Comparison of ENCODE assay signal across 8 mouse cellular contexts in genomic region chr12:100109986-100110696, GRCm38 (mm10). TPM values are rescaled to one million over a fixed set of nuclear protein-coding genes. Genes with fewer than 3 reads are reported as not detected.
DNase-seq lines count a peak whose midpoint lies in the region; ATAC-seq and TF ChIP-seq lines count a peak whose summit lies in the region.

Gene Psmc1, plus strand, starts transcription at chr12:100110154.

- TF ChIP-seq CTCF in liver, embryonic 14.5 days (IDR thresholded peaks at IDR 0.05; ENCODE audit: low read depth), result peak; percentile 24; the same call in 1 of the 2 replicates
- no peak for TF ChIP-seq CTCF in stomach, postnatal 0 days (IDR thresholded peaks at IDR 0.05; ENCODE audit: low read depth)

- ATAC-seq in heart, embryonic 14.5 days (ENCODE audit: insufficient number of reproducible peaks, insufficient read depth, low FRiP score, low read depth), result peak; percentile 67
- peak; percentile 88 for ATAC-seq in liver, embryonic 14.5 days (ENCODE audit: insufficient read depth)
- peak; percentile 79 for ATAC-seq in neural tube, embryonic 11.5 days (ENCODE audit: insufficient read depth, low FRiP score, low TSS enrichment)
- ATAC-seq in stomach, postnatal 0 days (ENCODE audit: low FRiP score, low TSS enrichment), result peak; percentile 81

- H3K4me1 ChIP-seq in heart, embryonic 14.5 days (ENCODE audit: control insufficient read depth in 2 of 2, insufficient read depth in 2 of 2, low read length in 2 of 2), result peaks cover 2 to 14% of the 10 kb centered on the region in 2 experiments; a peak in 3 of 4 replicates
- H3K4me1 ChIP-seq in liver, embryonic 14.5 days (replicated peaks; ENCODE audit: control insufficient read depth in 2 of 2, insufficient read depth in 2 of 2, low read length in 1 of 2), result peaks cover 4 to 13% of the 10 kb centered on the region in 2 experiments
- H3K4me1 ChIP-seq in neural tube, embryonic 11.5 days (ENCODE audit: control insufficient read depth, insufficient read depth, low read length), result peaks cover 6% of the 10 kb centered on the region
- 0 out of 2 replicates have a peak, but pooled peaks cover 2% of the 10 kb centered on the region for H3K4me1 ChIP-seq in stomach, postnatal 0 days (replicated peaks; ENCODE audit: control insufficient read depth, insufficient read depth)

- no peaks in the 10 kb centered on the region for H3K9me3 ChIP-seq in heart, embryonic 14.5 days (ENCODE audit: control insufficient read depth, low read length)
- no peaks in the 10 kb centered on the region for H3K9me3 ChIP-seq in liver, embryonic 14.5 days (ENCODE audit: control insufficient read depth, low read length)
- H3K9me3 ChIP-seq in neural tube, embryonic 11.5 days (ENCODE audit: control insufficient read depth, low read length), result no peaks in the 10 kb centered on the region
- no peaks in the 10 kb centered on the region for H3K9me3 ChIP-seq in stomach, postnatal 0 days (ENCODE audit: control insufficient read depth, low read length)

- peak within 1 kb of the TSS; percentile 87 for H3K4me2 ChIP-seq in heart, embryonic 14.5 days (ENCODE audit: low read length)
- peak within 1 kb of the TSS; percentile 80 for H3K4me2 ChIP-seq in liver, embryonic 14.5 days (ENCODE audit: low read depth)
- H3K4me2 ChIP-seq in neural tube, embryonic 11.5 days (ENCODE audit: low read depth), result peak within 1 kb of the TSS; percentile 54
- H3K4me2 ChIP-seq in stomach, postnatal 0 days (replicated peaks; ENCODE audit: low read depth), result peak within 1 kb of the TSS; percentile 88

- peak within 1 kb of the TSS; percentile 75 to 92 for H3K4me3 ChIP-seq in heart, embryonic 14.5 days (ENCODE audit: control insufficient read depth in 1 of 2, insufficient read depth in 1 of 2, low read depth in 1 of 2, low read length in 2 of 2)
- H3K4me3 ChIP-seq in liver, embryonic 14.5 days (ENCODE audit: insufficient read depth in 1 of 2, low read depth in 2 of 2, low read length in 2 of 2), result peak within 1 kb of the TSS; percentile 94 to 98
- H3K4me3 ChIP-seq in neural tube, embryonic 11.5 days (ENCODE audit: low read depth, low read length), result peak within 1 kb of the TSS; percentile 79
- peak within 1 kb of the TSS; percentile 91 for H3K4me3 ChIP-seq in stomach, postnatal 0 days (ENCODE audit: low read depth, low read length)

- H3K27ac ChIP-seq in heart, embryonic 14.5 days (replicated peaks in 1 of 2; ENCODE audit: control insufficient read depth in 1 of 2, insufficient read depth in 1 of 2, low read depth in 2 of 2, low read length in 2 of 2), result peak within 1 kb of the TSS; percentile 71 to 90
- H3K27ac ChIP-seq in liver, embryonic 14.5 days, result peak within 1 kb of the TSS; percentile 88
- H3K27ac ChIP-seq in neural tube, embryonic 11.5 days (ENCODE audit: low read depth, low read length), result peak within 1 kb of the TSS; percentile 72
- H3K27ac ChIP-seq in stomach, postnatal 0 days (replicated peaks), result peak within 1 kb of the TSS; percentile 94

- H3K27me3 ChIP-seq in heart, embryonic 14.5 days (ENCODE audit: control insufficient read depth, insufficient read depth, low read length), result no peaks in the 10 kb centered on the region
- H3K27me3 ChIP-seq in liver, embryonic 14.5 days (ENCODE audit: control insufficient read depth, insufficient read depth, low read length), result no peaks in the 10 kb centered on the region
- H3K27me3 ChIP-seq in neural tube, embryonic 11.5 days (ENCODE audit: control insufficient read depth, insufficient read depth, low read length), result no peaks in the 10 kb centered on the region
- H3K27me3 ChIP-seq in stomach, postnatal 0 days (ENCODE audit: control insufficient read depth, insufficient read depth, low read length), result no peaks in the 10 kb centered on the region

- DNase-seq in CD8-positive naive resting alpha-beta T cell, adult 2 months (ENCODE audit: low read depth in 2 of 2, low spot score in 2 of 2), result peak; percentile 70 to 75
- DNase-seq in c-Kit-negative CD71-positive TER-119-positive erythroid progenitor cells, embryonic 14.5 days (ENCODE audit: low read depth, low spot score), result peak; percentile 88
- DNase-seq in fibroblast of lung, adult 2 months (ENCODE audit: low read depth), result peak; percentile 83
- DNase-seq in kidney, postnatal 14 days, result peak; percentile 88
- peak; percentile 89 to 90 (median 90) for DNase-seq in liver, embryonic 14.5 days (ENCODE audit: low read depth in 3 of 3, low spot score in 3 of 3)
- peak; percentile 85 for DNase-seq in neural tube, embryonic 11.5 days (ENCODE audit: low spot score)
- DNase-seq in stomach, postnatal 0 days (ENCODE audit: low spot score), result peak; percentile 83

- peak within 1 kb of the TSS; percentile 97 for H3K9ac ChIP-seq in heart, embryonic 14.5 days (ENCODE audit: low read length)
- H3K9ac ChIP-seq in liver, embryonic 14.5 days (replicated peaks), result peak within 1 kb of the TSS; percentile 90
- H3K9ac ChIP-seq in neural tube, embryonic 11.5 days (ENCODE audit: low read length), result peak within 1 kb of the TSS; percentile 85
- peak within 1 kb of the TSS; percentile 96 for H3K9ac ChIP-seq in stomach, postnatal 0 days (ENCODE audit: low read length)

- WGBS in heart, embryonic 14.5 days, result under 1% methylated on average over 58 of the region's 58 CpGs
- under 1% methylated on average over 58 of the region's 58 CpGs for whole genome bisulfite sequencing in liver, embryonic 14.5 days (ENCODE audit: insufficient replicate concordance)
- WGBS in neural tube, embryonic 11.5 days, result under 1% methylated on average over 58 of the region's 58 CpGs
- under 1% methylated on average over 58 of the region's 58 CpGs for WGBS in stomach, postnatal 0 days

- peak; percentile 48 for TF ChIP-seq EP300 in liver, embryonic 14.5 days (IDR thresholded peaks at IDR 0.05; ENCODE audit: low read depth)
- TF ChIP-seq EP300 in stomach, postnatal 0 days (optimal IDR thresholded peaks at IDR 0.05), result no peak

- H3K36me3 ChIP-seq in heart, embryonic 14.5 days (ENCODE audit: control insufficient read depth, insufficient read depth, low read length), result peaks cover 34% of the 10 kb centered on the region
- H3K36me3 ChIP-seq in liver, embryonic 14.5 days (replicated peaks; ENCODE audit: control insufficient read depth, insufficient read depth, low read depth), result peaks cover 29% of the 10 kb centered on the region
- peaks cover 4% of the 10 kb centered on the region; the same call in 1 of the 2 replicates for H3K36me3 ChIP-seq in neural tube, embryonic 11.5 days (ENCODE audit: control insufficient read depth, insufficient read depth, low read length)
- peaks cover 8% of the 10 kb centered on the region; the same call in 1 of the 2 replicates for H3K36me3 ChIP-seq in stomach, postnatal 0 days (ENCODE audit: control insufficient read depth, insufficient read depth, low read length)

RNA-seq across cellular contexts. Expression of gene Psmc1, which starts in this region (rescaled TPM):
- polyA plus RNA-seq in heart, embryonic 14.5 days (2014; fragmentation: Nextera tagmentation; extraction: Ambion mirVana), result 196 and 198 TPM in 2 replicates
- polyA plus RNA-seq in liver, embryonic 14.5 days (2012; rRNA removed), result 33.3 and 66.9 TPM in 2 replicates
- polyA plus RNA-seq in liver, embryonic 14.5 days (2014; fragmentation: Nextera tagmentation; extraction: Ambion mirVana), result 148 TPM in 2 replicates
- polyA plus RNA-seq in neural tube, embryonic 11.5 days (2014; fragmentation: Nextera tagmentation; extraction: Ambion mirVana), result 427 and 432 TPM in 2 replicates
- polyA plus RNA-seq in stomach, postnatal 0 days (2015; fragmentation: Nextera tagmentation; extraction: Ambion mirVana), result 176 and 186 TPM in 2 replicates

Comparison
In these comparisons a context has a peak if more than half of its experiments do, and no peak if none do; other contexts are left out.
1. Peak in every context shown above with its lines: DNase-seq, ATAC-seq, H3K4me3 ChIP-seq and H3K27ac ChIP-seq.